Mouse (Mus musculus) testis, adult 2 months (tissue): Measurements from ENCODE around the gene Gm10260.

Experiments
- CTCF ChIP-seq: fragments of 200-500 bp; IDR thresholded peaks from 2 replicates; pipeline ENCODE4 v1.5.1; 2012; ENCODE audit warnings: low read depth, mild to moderate bottlenecking, inconsistent platforms, low read length, moderate library complexity; ENCODE audit not compliant: control insufficient read depth, insufficient read depth, insufficient replicate concordance
- POLR2A ChIP-seq: fragments of 200-500 bp; IDR thresholded peaks from 2 replicates; pipeline ENCODE4 v1.6.1; 2012; ENCODE audit warnings: low read depth, mild to moderate bottlenecking, inconsistent platforms, low read length, moderate library complexity; ENCODE audit not compliant: control insufficient read depth

DNA sequence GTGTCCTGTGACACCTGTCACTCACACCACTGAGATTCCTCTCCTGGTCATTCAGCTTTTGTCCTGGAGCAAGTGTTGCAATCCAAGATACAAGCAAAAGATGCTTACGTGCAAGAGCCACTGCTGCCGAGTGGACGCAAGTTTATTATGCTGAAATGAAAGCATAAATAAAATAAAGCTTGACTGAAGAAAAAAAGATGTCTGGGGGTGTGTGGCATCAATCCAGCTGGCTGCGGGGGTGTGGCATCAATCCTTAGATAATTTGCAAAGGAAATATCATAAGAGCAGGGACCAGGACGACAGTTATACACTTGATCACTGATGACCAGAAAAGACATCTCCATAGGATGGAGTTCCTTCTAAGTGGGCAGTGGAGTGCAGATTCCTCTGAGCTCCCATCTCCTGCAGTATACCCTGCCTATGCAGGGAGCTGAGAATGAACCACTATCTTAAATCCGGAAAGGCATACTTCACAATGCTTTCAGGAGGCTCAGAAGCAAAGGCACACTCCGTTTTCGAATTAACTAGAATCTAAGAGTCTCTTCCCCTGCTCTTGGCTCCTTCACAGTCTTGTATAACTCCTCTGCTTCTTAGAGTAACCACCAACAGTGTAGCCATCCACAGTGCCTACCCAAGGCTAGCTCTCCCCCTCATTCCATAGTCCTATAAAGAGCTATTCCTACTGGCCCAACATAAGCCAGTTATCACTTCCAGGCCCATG, 23.2 kb upstream of the Gm10260 start:
- TF ChIP-seq CTCF (no peak), POLR2A (no peak)
